Mouse (Mus musculus) c-Kit-positive CD71-positive TER-119-positive erythroid progenitor cells, embryonic 14.5 days (primary cell): ENCODE results near the gene Prrc2a.
A peak's percentile ranks its signal among the peaks of the same experiment; 100 is the strongest.

Source experiments
- DNase-seq: peaks from one replicate; pipeline ENCODE4 v3.0.0-alpha.2; 2013; ENCODE audit warnings: low spot score

Gene Prrc2a

DNA sequence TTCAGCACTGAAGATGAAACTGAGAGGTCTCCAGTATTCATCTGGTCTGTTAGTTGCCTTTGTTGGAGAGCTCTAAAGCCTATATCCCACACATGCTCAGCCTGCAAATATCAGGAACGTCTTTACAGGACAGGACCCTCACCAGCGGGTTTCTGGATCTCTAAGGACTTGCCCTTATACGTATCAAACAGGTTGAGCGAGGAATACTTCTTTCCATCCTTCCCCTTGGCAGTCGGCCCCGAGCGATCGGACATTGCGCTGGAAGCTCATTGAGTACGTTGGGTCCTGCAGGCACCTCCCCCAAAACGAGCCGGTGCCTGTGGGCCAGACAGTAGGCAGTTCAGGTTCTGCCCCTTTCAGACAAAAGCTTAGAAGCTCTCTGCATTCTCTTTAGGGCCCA is 2.0 kb downstream of the Prrc2a start:
- no peak for DNase-seq

- DNase-seq, result no peak
Observed at GRCm38 (mm10) chr17:35162121-35162520, 2.6 kb downstream of the Prrc2a start.

GRCm38 (mm10) chr17:35161421-35161820 is 3.3 kb downstream of the Prrc2a start:
- DNase-seq, result no peak

GRCm38 (mm10) chr17:35159638-35160037 is 5.1 kb downstream of the Prrc2a start:
- DNase-seq, result no peak

GRCm38 (mm10) chr17:35158850-35159593 is 5.7 kb downstream of the Prrc2a start:
- DNase-seq, result no peak

DNA sequence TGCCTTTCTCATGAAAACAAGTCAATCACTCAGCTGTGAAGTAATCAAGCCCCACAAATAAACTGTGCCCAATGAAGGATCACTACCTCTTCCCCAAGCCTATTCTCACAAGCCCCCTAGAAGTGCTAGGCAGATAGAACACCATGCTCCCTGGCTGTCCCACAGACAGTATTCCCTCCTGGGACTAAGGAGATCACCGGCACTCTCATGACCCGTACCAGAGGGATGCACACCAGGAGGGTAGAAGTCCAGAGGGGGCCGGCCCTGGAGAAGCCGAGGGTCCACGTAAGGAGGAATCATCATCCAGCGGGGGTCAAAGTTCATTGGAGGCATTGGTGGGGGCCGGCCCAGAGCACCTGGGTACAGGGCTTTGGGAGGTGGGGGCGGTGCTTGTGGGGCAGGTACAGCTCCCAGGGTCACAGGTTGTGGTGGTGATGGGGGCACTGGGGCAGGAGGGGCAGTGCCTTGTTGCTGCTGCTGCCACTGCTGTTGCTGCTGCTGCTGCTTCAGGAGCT is 7.0 kb downstream of the Prrc2a start:
- DNase-seq, result no peak

GRCm38 (mm10) chr17:35157254-35157653 is 7.4 kb downstream of the Prrc2a start:
- DNase-seq, result no peak

GRCm38 (mm10) chr17:35156461-35157200 is 8.1 kb downstream of the Prrc2a start:
- DNase-seq, result no peak

DNA sequence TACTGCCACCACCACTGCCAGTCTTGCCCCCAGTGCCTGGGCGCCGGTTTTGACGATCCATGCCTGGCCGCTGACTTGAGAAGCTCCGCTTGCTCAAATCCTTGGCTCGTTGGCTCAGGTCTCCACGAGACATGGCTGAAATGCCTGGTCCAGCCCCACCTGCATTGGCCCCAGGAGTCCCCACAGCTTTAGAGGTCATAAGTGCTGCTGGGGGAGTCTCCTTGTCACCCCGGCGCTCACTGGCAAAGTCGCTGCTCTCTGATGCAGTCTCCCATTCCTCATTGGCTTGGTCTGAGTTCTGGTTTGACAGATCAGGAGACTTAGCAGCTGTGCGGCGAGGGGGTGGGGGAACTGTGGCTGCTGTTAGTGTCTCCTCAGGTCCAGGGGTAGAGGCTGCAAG is 9.2 kb downstream of the Prrc2a start:
- no peak for DNase-seq

- no peak for DNase-seq
Observed at GRCm38 (mm10) chr17:35154616-35155015, 10.1 kb downstream of the Prrc2a start.

DNA sequence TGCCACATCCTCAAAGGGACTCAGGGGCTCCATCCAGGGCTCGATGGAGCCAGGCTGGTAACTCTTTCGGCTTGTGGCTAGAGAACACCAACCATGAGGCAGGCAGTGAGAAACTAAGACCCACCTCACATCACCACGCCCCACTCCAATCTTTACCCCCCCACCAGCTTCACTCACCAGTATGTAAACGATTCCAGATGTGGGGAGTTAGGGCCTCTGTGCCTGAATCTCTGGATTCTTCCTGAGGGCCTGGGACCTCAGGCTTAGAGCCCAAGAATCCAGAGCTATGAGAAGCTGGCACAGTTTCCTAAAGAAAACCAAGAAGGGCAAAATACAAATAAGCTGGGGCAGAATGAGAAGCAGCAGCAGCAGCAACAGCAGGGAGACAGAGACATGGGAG is 10.8 kb downstream of the Prrc2a start:
- no peak for DNase-seq

DNA sequence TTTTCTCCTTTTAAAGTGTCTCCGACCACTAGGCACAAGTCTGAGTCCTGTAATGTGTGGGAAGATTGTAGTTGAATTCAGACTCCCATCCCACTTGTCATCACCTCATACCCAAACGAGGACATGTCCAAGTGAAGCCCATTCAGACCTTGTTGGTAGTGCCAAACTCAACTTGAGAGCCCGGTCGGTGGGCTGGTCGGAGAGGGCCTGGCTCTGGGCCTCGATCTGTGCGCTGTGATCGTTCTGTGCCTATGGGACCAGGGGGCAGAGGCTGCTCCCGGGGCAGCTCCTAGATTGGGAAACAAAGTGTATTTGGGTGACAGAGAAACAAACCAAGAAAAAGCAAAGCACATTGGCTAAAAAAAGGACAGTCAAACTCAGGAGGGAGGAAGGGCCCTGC is 11.6 kb downstream of the Prrc2a start:
- no peak for DNase-seq

DNA sequence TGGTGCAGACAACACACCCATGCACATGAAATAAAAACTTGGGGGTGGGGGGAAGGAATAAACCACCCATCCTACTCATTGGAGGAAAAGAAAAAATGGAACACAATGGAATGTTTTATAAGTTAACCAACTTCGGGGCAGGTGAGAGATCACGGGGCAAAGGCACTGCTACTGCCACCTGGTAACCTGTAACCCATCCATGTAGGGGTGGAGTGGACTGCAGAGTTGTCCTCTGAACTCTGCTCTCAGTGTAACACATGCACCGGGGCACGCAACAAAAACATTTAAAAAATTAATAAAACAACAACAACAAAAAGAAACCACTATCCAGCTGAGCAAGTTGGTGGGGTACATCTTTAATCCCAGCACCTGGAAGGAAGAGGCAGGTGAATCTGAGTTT is 12.6 kb downstream of the Prrc2a start:
- DNase-seq, result no peak

DNA sequence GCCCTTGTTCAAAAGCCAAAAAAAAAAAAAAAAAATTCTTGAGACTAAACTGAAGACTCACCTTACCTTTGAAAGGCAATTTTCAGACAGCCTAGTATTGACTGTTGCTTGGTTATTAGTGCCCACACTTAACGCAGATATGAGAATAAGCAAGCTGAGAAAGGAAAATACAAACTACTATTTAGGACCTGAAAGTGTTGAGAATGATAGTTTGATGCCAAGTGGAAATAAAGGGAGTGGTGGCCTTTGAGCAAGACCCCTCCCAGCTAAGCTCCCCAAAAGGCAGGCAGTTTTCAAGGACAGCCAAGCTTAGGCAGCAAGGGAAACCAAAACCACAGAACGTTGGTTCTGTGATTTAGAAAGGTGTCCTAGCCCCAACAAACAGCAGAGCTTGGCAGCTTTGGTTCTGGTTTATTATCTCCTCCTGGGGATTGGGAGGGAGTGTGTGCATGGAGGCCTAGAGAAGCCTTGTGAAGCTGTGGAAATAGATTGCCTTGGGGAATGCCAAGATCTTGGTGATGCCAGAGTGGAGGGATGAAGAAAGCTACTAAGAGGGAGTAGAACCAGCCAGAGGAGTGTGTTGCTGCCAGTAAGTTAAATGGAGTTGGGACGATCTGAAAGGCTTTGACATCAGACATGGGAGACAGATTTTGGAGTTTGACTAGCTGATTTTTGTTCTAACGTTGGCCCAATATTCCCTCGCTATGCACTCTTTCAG is 16.6 kb downstream of the Prrc2a start:
- DNase-seq, result no peak

GRCm38 (mm10) chr17:35147348-35147747 is 17.3 kb downstream of the Prrc2a start:
- DNase-seq, result no peak

DNA sequence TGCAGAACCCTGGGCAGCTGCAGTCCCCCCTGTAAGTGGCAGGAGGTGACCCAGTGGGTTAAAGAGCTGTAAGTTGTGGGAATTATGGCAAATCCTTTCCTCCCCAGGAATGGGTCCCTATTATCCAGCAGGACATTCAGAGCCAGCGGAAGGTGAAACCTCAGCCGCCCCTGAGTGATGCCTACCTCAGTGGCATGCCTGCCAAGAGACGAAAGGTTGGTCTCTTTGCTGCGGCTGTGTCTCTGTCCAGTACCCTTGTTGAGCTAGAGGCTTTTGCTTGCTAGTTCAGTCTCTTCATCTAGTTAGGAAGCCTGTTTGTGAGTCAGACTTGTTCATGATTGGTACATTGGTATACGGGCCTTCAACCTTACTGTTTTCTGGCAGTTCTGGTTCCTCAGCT is 18.6 kb downstream of the Prrc2a start:
- no peak for DNase-seq

DNA sequence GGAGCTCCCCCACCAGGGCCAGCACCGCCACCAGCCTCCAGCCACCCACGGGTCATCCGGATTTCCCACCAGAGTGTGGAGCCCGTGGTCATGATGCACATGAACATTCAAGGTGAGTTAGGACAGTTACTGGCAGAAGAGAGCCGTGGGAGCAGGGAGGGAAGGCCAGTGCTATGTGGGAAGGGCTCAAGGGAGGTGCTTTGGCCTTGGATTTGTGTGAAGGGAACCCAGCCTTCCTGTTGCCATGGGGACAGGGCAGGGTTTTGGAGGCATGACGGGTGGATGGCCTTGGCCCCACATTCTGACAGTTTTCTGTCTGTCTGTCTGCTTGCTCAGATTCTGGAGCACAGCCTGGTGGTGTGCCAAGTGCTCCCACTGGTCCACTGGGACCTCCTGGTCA is 22.7 kb downstream of the Prrc2a start:
- no peak for DNase-seq

DNA sequence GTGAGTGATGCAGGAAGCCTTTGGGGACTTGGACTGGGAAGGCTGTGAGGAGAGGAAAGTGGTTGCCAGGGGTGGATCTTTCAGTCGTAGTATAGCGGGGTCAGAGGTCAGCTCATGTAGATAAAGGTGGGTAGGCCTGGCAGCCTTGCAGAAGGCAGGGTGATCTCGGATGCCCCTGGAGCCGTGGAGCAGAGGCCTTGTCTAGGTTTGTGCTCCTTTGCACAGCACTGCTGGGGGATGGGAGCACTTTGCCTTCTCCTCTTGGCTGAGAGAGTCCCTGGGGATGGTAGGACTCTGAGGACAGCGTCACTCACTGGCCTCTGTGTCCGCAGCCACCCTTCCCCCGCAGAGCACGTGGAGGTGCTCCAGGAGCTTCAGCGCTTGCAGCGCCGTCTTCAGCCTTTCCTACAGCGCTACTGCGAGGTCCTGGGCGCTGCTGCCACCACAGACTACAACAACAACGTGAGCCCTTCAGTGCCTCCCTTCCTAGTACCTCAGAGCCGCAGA is 24.2 kb downstream of the Prrc2a start:
- no peak for DNase-seq

DNA sequence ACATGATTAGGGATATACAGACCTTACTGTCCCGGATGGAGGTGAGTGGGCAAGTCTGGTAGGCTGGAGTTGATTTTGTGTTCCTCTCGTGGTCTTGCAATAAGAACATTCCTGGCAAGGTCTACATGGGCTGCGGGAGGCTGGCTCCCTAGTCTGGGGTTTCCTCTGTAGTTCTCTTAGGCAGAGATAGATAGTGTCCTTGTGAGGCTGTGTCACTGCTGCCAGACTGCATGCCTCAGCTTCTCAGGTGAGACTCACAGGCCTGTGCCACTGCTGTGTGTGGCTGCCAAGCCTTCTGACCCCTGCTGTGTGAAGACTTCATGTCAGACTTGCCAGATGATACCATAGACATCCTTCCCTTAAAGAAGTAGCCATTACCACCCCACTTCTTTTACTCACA is 25.4 kb downstream of the Prrc2a start:
- DNase-seq, result no peak

DNA sequence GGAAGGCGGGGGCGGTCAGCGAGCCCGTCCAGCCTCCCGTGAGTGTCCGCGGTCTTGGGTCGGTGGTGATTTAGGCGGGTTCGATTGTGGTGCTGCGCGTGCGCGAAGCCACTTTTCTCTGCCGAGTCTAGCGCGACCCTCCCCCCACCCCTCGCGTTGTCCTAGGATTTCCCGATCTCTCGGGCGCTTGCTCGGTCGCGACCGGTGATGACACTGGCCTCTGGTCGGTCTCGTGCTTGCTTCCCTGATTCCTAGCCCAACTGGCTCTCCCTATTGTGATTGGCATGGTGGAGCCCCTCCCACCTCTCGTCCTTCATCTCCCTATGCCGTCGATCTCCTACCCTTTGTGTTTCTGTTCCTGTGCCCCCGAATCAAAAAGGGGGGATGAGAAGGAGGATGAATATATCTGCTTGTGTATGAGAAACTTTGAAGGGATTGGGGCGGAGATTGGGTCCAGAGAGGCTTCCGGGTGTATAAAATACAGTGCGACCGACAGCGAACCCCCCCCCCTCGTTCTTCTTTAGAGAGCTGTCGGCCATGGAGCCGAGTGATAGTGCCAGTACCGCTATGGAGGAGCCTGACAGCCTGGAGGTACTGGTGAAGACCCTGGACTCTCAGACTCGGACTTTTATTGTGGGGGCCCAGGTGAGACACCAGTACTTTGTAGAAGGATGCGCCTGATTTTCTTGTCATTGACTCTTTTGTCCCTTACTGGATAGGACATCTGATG is 28.9 kb downstream of the Prrc2a start:
- DNase-seq, result peak; percentile 65

- DNase-seq, result peak; percentile 91
Observed at GRCm38 (mm10) chr17:35134801-35135590, 29.7 kb downstream of the Prrc2a start, which contains the start of gene Bag6. Bag6 (plus strand) TSS chr17:35135178.
